ENCODE assay signal across 8 mouse cellular contexts in the genomic region with DNA sequence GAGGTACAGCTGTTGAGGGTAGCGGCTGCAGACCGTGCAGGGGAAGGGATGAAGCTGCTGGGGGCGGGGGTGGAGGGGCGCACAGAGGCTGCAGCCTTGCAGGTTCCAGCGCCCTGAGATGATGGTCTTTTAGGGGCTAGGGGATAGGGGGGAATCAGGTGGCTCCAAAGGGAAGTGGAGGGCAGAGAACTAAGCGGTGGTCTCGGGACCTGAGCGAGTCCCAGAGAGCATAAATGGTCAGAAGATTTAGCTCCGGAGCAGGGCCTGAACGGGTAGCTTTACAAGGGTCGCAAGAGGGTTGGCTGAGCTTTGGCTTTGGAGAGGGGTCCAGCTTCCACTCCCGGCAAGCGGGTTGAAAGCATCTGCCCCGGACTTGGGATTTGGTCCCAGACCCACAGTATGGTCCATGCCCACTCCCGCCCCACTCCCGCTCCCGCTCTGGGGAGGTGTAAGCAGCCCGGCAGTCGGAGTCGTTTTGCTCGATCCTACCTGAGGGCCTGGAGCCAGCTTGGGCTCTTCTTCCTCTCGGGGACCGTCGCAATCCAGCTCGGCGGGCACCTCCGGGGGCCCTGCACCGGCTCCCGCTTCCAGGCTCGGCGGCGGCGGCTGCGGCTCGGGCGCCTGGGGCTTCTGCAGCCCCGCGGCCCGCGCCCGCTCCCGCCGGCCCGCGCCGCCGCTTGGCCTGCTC. TPM values are rescaled to one million over a fixed set of nuclear protein-coding genes. Genes with fewer than 3 reads are reported as not detected.
DNase-seq lines count a peak whose midpoint lies in the region; ATAC-seq and TF ChIP-seq lines count a peak whose summit lies in the region.

No protein-coding gene starts in this region.

- peak; percentile 70 for ATAC-seq in forebrain, embryonic 16.5 days
- ATAC-seq in hindbrain, embryonic 16.5 days, result peak; percentile 73
- ATAC-seq in limb, embryonic 15.5 days (ENCODE audit: insufficient number of reproducible peaks, low FRiP score, low TSS enrichment, low read depth), result peak; percentile 74

- peak overlapping the region; percentile 69 for H3ac ChIP-seq in myocyte (ENCODE audit: control insufficient read depth, insufficient read length)

- WGBS in cerebellum, adult 2 months, result 2% methylated on average over 47 of the region's 47 CpGs
- WGBS in forebrain, embryonic 16.5 days, result under 1% methylated on average over 36 of the region's 47 CpGs
- under 1% methylated on average over 36 of the region's 47 CpGs for WGBS in hindbrain, embryonic 16.5 days
- WGBS in limb, embryonic 15.5 days, result under 1% methylated on average over 33 of the region's 47 CpGs

- H3K4me3 ChIP-seq in cerebellum, adult 2 months (replicated peaks; ENCODE audit: insufficient read depth, low read depth, low read length), result peak overlapping the region; percentile 86
- H3K4me3 ChIP-seq in forebrain, embryonic 16.5 days (replicated peaks; ENCODE audit: low read length), result peak overlapping the region; percentile 94
- peak overlapping the region; percentile 87 for H3K4me3 ChIP-seq in hindbrain, embryonic 16.5 days (ENCODE audit: low read length)
- H3K4me3 ChIP-seq in limb, embryonic 15.5 days, result peak overlapping the region; percentile 92
- H3K4me3 ChIP-seq in myocyte, result peak overlapping the region; percentile 87

- H3K79me2 ChIP-seq in myocyte (ENCODE audit: control insufficient read depth, insufficient read depth), result peaks cover 61% of the 10 kb centered on the region

- peak overlapping the region; percentile 93 for H3K4me2 ChIP-seq in forebrain, embryonic 16.5 days (ENCODE audit: low read length)
- peak overlapping the region; percentile 90 for H3K4me2 ChIP-seq in hindbrain, embryonic 16.5 days (ENCODE audit: low read length)
- peak overlapping the region; percentile 86 for H3K4me2 ChIP-seq in limb, embryonic 15.5 days
- H3K4me2 ChIP-seq in myocyte (ENCODE audit: low read depth), result peak overlapping the region; percentile 99

- H3K9ac ChIP-seq in forebrain, embryonic 16.5 days (replicated peaks; ENCODE audit: low read depth, low read length), result peak overlapping the region; percentile 99
- H3K9ac ChIP-seq in hindbrain, embryonic 16.5 days (ENCODE audit: low read depth, low read length), result peak overlapping the region; percentile 90
- peak overlapping the region; percentile 98 for H3K9ac ChIP-seq in limb, embryonic 15.5 days

- DNase-seq in spleen, postnatal 10 days (ENCODE audit: low spot score in 2 of 2), result peak; percentile 59 to 64
- no peak for DNase-seq in spleen, adult 18-20 months
- DNase-seq in cerebellum, adult 2 months, result peak; percentile 54 to 66
- peak; percentile 60 to 69 for DNase-seq in thymus, postnatal 36 days

- no peak for TF ChIP-seq POLR2A in cerebellum, adult 2 months (IDR thresholded peaks at IDR 0.05; ENCODE audit: borderline replicate concordance, insufficient read depth, low read length)
- no peak for TF ChIP-seq POLR2A in myocyte (IDR thresholded peaks at IDR 0.05; ENCODE audit: insufficient read length, low read depth)

- peaks cover 16% of the 10 kb centered on the region for H3K4me1 ChIP-seq in cerebellum, adult 2 months (ENCODE audit: control insufficient read depth, insufficient read depth, low read length)
- peaks cover 32% of the 10 kb centered on the region for H3K4me1 ChIP-seq in forebrain, embryonic 16.5 days (replicated peaks; ENCODE audit: control insufficient read depth, insufficient read depth, low read length)
- peaks cover 28% of the 10 kb centered on the region for H3K4me1 ChIP-seq in hindbrain, embryonic 16.5 days (ENCODE audit: control insufficient read depth, insufficient read depth, low read depth, low read length)
- peaks cover 18% of the 10 kb centered on the region for H3K4me1 ChIP-seq in limb, embryonic 15.5 days

- H3K36me3 ChIP-seq in forebrain, embryonic 16.5 days (ENCODE audit: control insufficient read depth, insufficient read depth), result no peaks in the 10 kb centered on the region
- no peaks in the 10 kb centered on the region for H3K36me3 ChIP-seq in hindbrain, embryonic 16.5 days (ENCODE audit: control insufficient read depth, insufficient read depth, low read length)
- H3K36me3 ChIP-seq in limb, embryonic 15.5 days, result 0 out of 2 replicates have a peak, but pooled peaks cover 16% of the 10 kb centered on the region
- H3K36me3 ChIP-seq in myocyte (ENCODE audit: control insufficient read depth, insufficient read depth), result no peaks in the 10 kb centered on the region

- H3K27ac ChIP-seq in cerebellum, adult 2 months (ENCODE audit: insufficient read depth, low read length), result peak overlapping the region; percentile 85
- peak overlapping the region; percentile 92 for H3K27ac ChIP-seq in forebrain, embryonic 16.5 days (ENCODE audit: low read length)
- H3K27ac ChIP-seq in hindbrain, embryonic 16.5 days (ENCODE audit: low read depth, low read length), result peak overlapping the region; percentile 94
- peak overlapping the region; percentile 94 for H3K27ac ChIP-seq in limb, embryonic 15.5 days

- no peak for TF ChIP-seq CTCF in cerebellum, adult 2 months (IDR thresholded peaks at IDR 0.05; ENCODE audit: borderline replicate concordance, insufficient read depth, low read depth, low read length)

- H3K27me3 ChIP-seq in cerebellum, adult 2 months (ENCODE audit: control insufficient read depth, insufficient read depth, low read length), result no peaks in the 10 kb centered on the region
- no peaks in the 10 kb centered on the region for H3K27me3 ChIP-seq in forebrain, embryonic 16.5 days (replicated peaks; ENCODE audit: control insufficient read depth, insufficient read depth, low read length)
- no peaks in the 10 kb centered on the region for H3K27me3 ChIP-seq in hindbrain, embryonic 16.5 days (replicated peaks; ENCODE audit: control insufficient read depth, insufficient read depth, low read length)
- no peaks in the 10 kb centered on the region for H3K27me3 ChIP-seq in limb, embryonic 15.5 days
- no peaks in the 10 kb centered on the region for H3K27me3 ChIP-seq in myocyte (ENCODE audit: control insufficient read depth, insufficient read depth, insufficient read length)

- H3K9me3 ChIP-seq in forebrain, embryonic 16.5 days (ENCODE audit: control insufficient read depth, low read length), result no peaks in the 10 kb centered on the region
- H3K9me3 ChIP-seq in hindbrain, embryonic 16.5 days (ENCODE audit: control insufficient read depth, low read length), result no peaks in the 10 kb centered on the region
- no peaks in the 10 kb centered on the region for H3K9me3 ChIP-seq in limb, embryonic 15.5 days

TF ChIP-seq in myocyte, 11 proteins besides CTCF, POLR2A, EP300 and RAD21:
- TF ChIP-seq MYOD1 (IDR thresholded peaks at IDR 0.05; ENCODE audit: control insufficient read depth in 1 of 3, insufficient read length in 2 of 3, low read depth in 2 of 3) (peak in 2 of 3 experiments; percentile 45 to 67), TCF12 (IDR thresholded peaks at IDR 0.05; ENCODE audit: insufficient read depth, poor library complexity, severe bottlenecking) (no peak), SRF (IDR thresholded peaks at IDR 0.05; ENCODE audit: control insufficient read depth, insufficient read length, low read depth) (no peak), TCF3 (IDR thresholded peaks at IDR 0.05; ENCODE audit: insufficient read length, low read depth) (no peak), USF1 (IDR thresholded peaks at IDR 0.05; ENCODE audit: low read depth) (no peak), E2F4 (IDR thresholded peaks at IDR 0.05; ENCODE audit: insufficient read depth) (no peak), REST (IDR thresholded peaks at IDR 0.05; ENCODE audit: insufficient read depth, insufficient read length) (no peak), CEBPB (IDR thresholded peaks at IDR 0.05; ENCODE audit: insufficient read depth, poor library complexity, severe bottlenecking) (no peak), MYOG (IDR thresholded peaks at IDR 0.05; ENCODE audit: control insufficient read depth in 1 of 3, insufficient read depth in 1 of 3, insufficient read length in 2 of 3, low read depth in 2 of 3) (peak in 1 of 3 experiments; percentile 50), POLR2AphosphoS2 (IDR thresholded peaks at IDR 0.05; ENCODE audit: insufficient read length, low read depth) (no peak), MAX (IDR thresholded peaks at IDR 0.05; ENCODE audit: low read depth) (no peak)

RNA-seq across cellular contexts. Expression of a gene that starts 0.5 kb away (rescaled TPM):
- 127 and 128 TPM in 2 replicates for polyA plus RNA-seq in cerebellum, adult 2 months (2012; rRNA removed)
- polyA plus RNA-seq in forebrain, embryonic 16.5 days (2015; fragmentation: Nextera tagmentation; extraction: Ambion mirVana), result 57.8 and 62.2 TPM in 2 replicates
- 41.1 and 50.0 TPM in 2 replicates for polyA plus RNA-seq in hindbrain, embryonic 16.5 days (2015; fragmentation: Nextera tagmentation; extraction: Ambion mirVana)
- 34.8 and 35.4 TPM in 2 replicates for polyA plus RNA-seq in limb, embryonic 15.5 days (2015; fragmentation: Nextera tagmentation; extraction: Ambion mirVana)
- 13.5 TPM for polyA plus RNA-seq in myocyte (2012; fragmentation: generic; extraction: Trizol)

RNA-seq across cellular contexts. Expression of a gene that starts 3.1 kb away (rescaled TPM):
- polyA plus RNA-seq in cerebellum, adult 2 months (2012; rRNA removed), result 107 and 113 TPM in 2 replicates
- polyA plus RNA-seq in forebrain, embryonic 16.5 days (2015; fragmentation: Nextera tagmentation; extraction: Ambion mirVana), result 96.9 and 133 TPM in 2 replicates
- 102 TPM in 2 replicates for polyA plus RNA-seq in hindbrain, embryonic 16.5 days (2015; fragmentation: Nextera tagmentation; extraction: Ambion mirVana)
- 214 and 263 TPM in 2 replicates for polyA plus RNA-seq in limb, embryonic 15.5 days (2015; fragmentation: Nextera tagmentation; extraction: Ambion mirVana)
- 200 TPM for polyA plus RNA-seq in myocyte (2012; fragmentation: generic; extraction: Trizol)

RNA-seq across cellular contexts. Expression of a gene that starts 29.3 kb away (rescaled TPM):
- 27.9 and 32.0 TPM in 2 replicates for polyA plus RNA-seq in cerebellum, adult 2 months (2012; rRNA removed)
- 29.9 and 41.4 TPM in 2 replicates for polyA plus RNA-seq in forebrain, embryonic 16.5 days (2015; fragmentation: Nextera tagmentation; extraction: Ambion mirVana)
- 40.9 and 42.3 TPM in 2 replicates for polyA plus RNA-seq in hindbrain, embryonic 16.5 days (2015; fragmentation: Nextera tagmentation; extraction: Ambion mirVana)
- polyA plus RNA-seq in limb, embryonic 15.5 days (2015; fragmentation: Nextera tagmentation; extraction: Ambion mirVana), result 34.0 TPM in 2 replicates
- polyA plus RNA-seq in myocyte (2012; fragmentation: generic; extraction: Trizol), result 23.1 TPM

RNA-seq across cellular contexts. Expression of a gene that starts 34.0 kb away (rescaled TPM):
- polyA plus RNA-seq in cerebellum, adult 2 months (2012; rRNA removed), result 66.3 and 70.3 TPM in 2 replicates
- 67.3 and 70.6 TPM in 2 replicates for polyA plus RNA-seq in forebrain, embryonic 16.5 days (2015; fragmentation: Nextera tagmentation; extraction: Ambion mirVana)
- 55.3 and 56.3 TPM in 2 replicates for polyA plus RNA-seq in hindbrain, embryonic 16.5 days (2015; fragmentation: Nextera tagmentation; extraction: Ambion mirVana)
- polyA plus RNA-seq in limb, embryonic 15.5 days (2015; fragmentation: Nextera tagmentation; extraction: Ambion mirVana), result 56.1 and 56.7 TPM in 2 replicates
- 33.3 TPM for polyA plus RNA-seq in myocyte (2012; fragmentation: generic; extraction: Trizol)

RNA-seq across cellular contexts. Expression of a gene that starts 41.3 kb away (rescaled TPM):
- 9.3 and 9.8 TPM in 2 replicates for polyA plus RNA-seq in cerebellum, adult 2 months (2012; rRNA removed)
- polyA plus RNA-seq in forebrain, embryonic 16.5 days (2015; fragmentation: Nextera tagmentation; extraction: Ambion mirVana), result 3.1 and 4.6 TPM in 2 replicates
- 3.6 and 4.3 TPM in 2 replicates for polyA plus RNA-seq in hindbrain, embryonic 16.5 days (2015; fragmentation: Nextera tagmentation; extraction: Ambion mirVana)
- 4.7 and 5.7 TPM in 2 replicates for polyA plus RNA-seq in limb, embryonic 15.5 days (2015; fragmentation: Nextera tagmentation; extraction: Ambion mirVana)
- 1.00 TPM for polyA plus RNA-seq in myocyte (2012; fragmentation: generic; extraction: Trizol)

Comparison
In these comparisons a context has a peak if more than half of its experiments do, and no peak if none do; other contexts are left out.
1. DNase-seq: peak in spleen, postnatal 10 days (2 of 2), cerebellum, adult 2 months (2 of 2) and thymus, postnatal 36 days (2 of 2); none in spleen, adult 18-20 months (0 of 2).
2. Peak in every context shown above with its lines, with median percentiles within 50 percentile points of each other: H3K27ac ChIP-seq, H3K4me3 ChIP-seq, ATAC-seq, H3K4me2 ChIP-seq and H3K9ac ChIP-seq.